Mouse (Mus musculus) midbrain, postnatal 0 days (tissue): ENCODE results near the gene Ppp4r4. TPM values are rescaled to one million over a fixed set of nuclear protein-coding genes. Genes with fewer than 3 reads are reported as not detected.

Experiments
- ATAC-seq: fragments of 200-750 bp; cut with Nextera tagmentation; 2 replicates; pipeline ENCODE4 v1.8.0; 2017; ENCODE audit warnings: moderate number of reproducible peaks, mild to moderate bottlenecking, moderate TSS enrichment, moderate library complexity; ENCODE audit not compliant: low FRiP score
- DNase-seq: peaks from one replicate; pipeline ENCODE4 v3.0.0-alpha.2; 2015; ENCODE audit warnings: low spot score
- H3K27ac ChIP-seq: fragments of 300-500 bp; sonication (generic); 2 replicates; pipeline ENCODE4 v1.5.1; 2014; ENCODE audit warnings: low read depth, mild to moderate bottlenecking, low read length, mixed read lengths
- H3K27me3 ChIP-seq: fragments of 300-500 bp; sonication (generic); 2 replicates; pipeline ENCODE4 v1.6.1; 2014; ENCODE audit warnings: low read length, control low read depth, mixed read lengths; ENCODE audit not compliant: insufficient read depth
- H3K36me3 ChIP-seq: fragments of 300-500 bp; sonication (generic); 2 replicates; pipeline ENCODE4 v1.6.1; 2014; ENCODE audit warnings: low read length, control low read depth, mixed read lengths; ENCODE audit not compliant: insufficient read depth
- H3K4me1 ChIP-seq: fragments of 300-500 bp; sonication (generic); 2 replicates; pipeline ENCODE4 v1.6.1; 2014; ENCODE audit warnings: mild to moderate bottlenecking, control low read depth, antibody characterized with exemption, low read length, mixed read lengths; ENCODE audit not compliant: insufficient read depth
- H3K4me2 ChIP-seq: fragments of 300-500 bp; sonication (generic); 2 replicates; pipeline ENCODE4 v1.6.1; 2014; ENCODE audit warnings: low read depth, mild to moderate bottlenecking, low read length, mixed read lengths; ENCODE audit not compliant: poor library complexity, severe bottlenecking
- H3K4me3 ChIP-seq: fragments of 300-500 bp; sonication (generic); 2 replicates; pipeline ENCODE4 v1.5.1; 2014; ENCODE audit warnings: low read depth, mild to moderate bottlenecking, low read length, moderate library complexity
- H3K9ac ChIP-seq: fragments of 300-500 bp; sonication (generic); replicated peaks from 2 replicates; pipeline ENCODE4 v1.6.1; 2014; ENCODE audit warnings: mild to moderate bottlenecking, low read length, moderate library complexity, mixed read lengths; ENCODE audit not compliant: poor library complexity, severe bottlenecking
- H3K9me3 ChIP-seq: fragments of 300-500 bp; sonication (generic); 2 replicates; pipeline ENCODE4 v1.6.1; 2016; ENCODE audit warnings: low read length, control low read depth
- CTCF ChIP-seq: IDR thresholded peaks from 2 replicates; pipeline ENCODE4 v1.5.1; 2016; ENCODE audit warnings: antibody characterized with exemption, mild to moderate bottlenecking
- WGBS: fragments of 180-500 bp; shearing (Covaris S2); extraction: QIAGEN DNeasy Blood & Tissue Kit; methylation state at CpG from one replicate; pipeline ENCODE4 v1.1.7; 2014; 5-methylcytosine and 5-hydroxymethylcytosine counted together
- polyA plus RNA-seq: library from polyadenylated mRNA; unstranded; fragments of >200 nt; fragmentation: Nextera tagmentation; extraction: Ambion mirVana; gene quantifications from 2 replicates; pipeline ENCODE4 v1.2.1, GENCODE M21; 2015
- total RNA-seq: library from RNA; depleted of rRNA; stranded (reverse); fragments of >200 nt; gene quantifications from 2 replicates; pipeline ENCODE4 v1.2.3, GENCODE M21; 2014

Gene Ppp4r4
- total and polyA plus RNA-seq, 2 experiments from 2014 or later, result 3.3 to 8.4 TPM

- no peak for TF ChIP-seq CTCF
- ATAC-seq (no peak), DNase-seq (no peak)
- Histone ChIP-seq H3K36me3 (no peaks in the 10 kb centered on the region), H3K9ac (no peak overlapping the region), H3K4me3 (no peak overlapping the region), H3K4me1 (no peaks in the 10 kb centered on the region), H3K27ac (no peak overlapping the region), H3K4me2 (no peak overlapping the region), H3K27me3 (no peaks in the 10 kb centered on the region), H3K9me3 (no peaks in the 10 kb centered on the region)
- 90% methylated on average over 3 of the region's 3 CpGs for WGBS
These were observed 27.7 kb upstream of the Ppp4r4 start for GRCm38 (mm10) chr12:103504402-103504801.

GRCm38 (mm10) chr12:103508346-103508745, 23.7 kb upstream of the Ppp4r4 start:
- 46% methylated on average over 4 of the region's 4 CpGs for WGBS
- H3K4me2 ChIP-seq, result no peak overlapping the region
- H3K27ac ChIP-seq, result no peak overlapping the region
- no peaks in the 10 kb centered on the region for H3K27me3 ChIP-seq
- DNase-seq (no peak), ATAC-seq (no peak)
- H3K36me3 ChIP-seq, result no peaks in the 10 kb centered on the region
- no peak for TF ChIP-seq CTCF
- no peak overlapping the region for H3K9ac ChIP-seq
- H3K4me1 ChIP-seq, result 0 out of 2 replicates have a peak, but pooled peaks cover 1% of the 10 kb centered on the region
- H3K9me3 ChIP-seq, result no peaks in the 10 kb centered on the region
- H3K4me3 ChIP-seq, result no peak overlapping the region

- no peaks in the 10 kb centered on the region for H3K9me3 ChIP-seq
- H3K4me3 ChIP-seq, result no peak overlapping the region
- no peak overlapping the region for H3K4me2 ChIP-seq
- no peaks in the 10 kb centered on the region for H3K27me3 ChIP-seq
- H3K36me3 ChIP-seq, result no peaks in the 10 kb centered on the region
- no peak for TF ChIP-seq CTCF
- no peak overlapping the region for H3K9ac ChIP-seq
- no peak overlapping the region for H3K27ac ChIP-seq
- WGBS, result 89% methylated on average over 8 of the region's 8 CpGs
- H3K4me1 ChIP-seq, result peaks cover 8% of the 10 kb centered on the region; the same call in 1 of the 2 replicates
- DNase-seq (no peak), ATAC-seq (no peak)
These were observed 22.2 kb upstream of the Ppp4r4 start for GRCm38 (mm10) chr12:103509893-103510292.

- H3K9me3 ChIP-seq, result no peaks in the 10 kb centered on the region
- TF ChIP-seq CTCF, result no peak
- H3K27me3 ChIP-seq, result no peaks in the 10 kb centered on the region
- H3K4me3 ChIP-seq, result no peak overlapping the region
- H3K9ac ChIP-seq, result no peak overlapping the region
- H3K4me2 ChIP-seq, result no peak overlapping the region
- no peak for DNase-seq
- H3K4me1 ChIP-seq, result peaks cover 8% of the 10 kb centered on the region; the same call in 1 of the 2 replicates
- no peak for ATAC-seq
- WGBS, result 49% methylated on average over 2 of the region's 2 CpGs
- H3K36me3 ChIP-seq, result no peaks in the 10 kb centered on the region
- H3K27ac ChIP-seq, result no peak overlapping the region
These were observed 20.5 kb upstream of the Ppp4r4 start for GRCm38 (mm10) chr12:103511586-103511985.

- H3K27ac ChIP-seq, result peak overlapping the region; percentile 43; the same call in 1 of the 2 replicates
- ATAC-seq (peak; percentile 38; the same call in 1 of the 2 replicates), DNase-seq (peak; percentile 59)
- TF ChIP-seq CTCF, result peak; percentile 8; the same call in 1 of the 2 replicates
- no peaks in the 10 kb centered on the region for H3K27me3 ChIP-seq
- H3K9ac ChIP-seq, result no peak overlapping the region
- whole genome bisulfite sequencing, result 82% methylated on average over 2 of the region's 2 CpGs
- H3K36me3 ChIP-seq, result no peaks in the 10 kb centered on the region
- no peak overlapping the region for H3K4me2 ChIP-seq
- no peaks in the 10 kb centered on the region for H3K9me3 ChIP-seq
- no peak overlapping the region for H3K4me3 ChIP-seq
- peaks cover 8% of the 10 kb centered on the region; the same call in 1 of the 2 replicates for H3K4me1 ChIP-seq
These were observed 19.0 kb upstream of the Ppp4r4 start for GRCm38 (mm10) chr12:103513039-103513438.

- 13% methylated on average over 4 of the region's 4 CpGs for WGBS
- Histone ChIP-seq H3K4me1 (peaks cover 8% of the 10 kb centered on the region; the same call in 1 of the 2 replicates), H3K36me3 (no peaks in the 10 kb centered on the region), H3K27ac (peak overlapping the region; percentile 43; the same call in 1 of the 2 replicates), H3K4me2 (no peak overlapping the region), H3K9ac (no peak overlapping the region), H3K9me3 (no peaks in the 10 kb centered on the region), H3K27me3 (no peaks in the 10 kb centered on the region), H3K4me3 (no peak overlapping the region)
- ATAC-seq (peak; percentile 93), DNase-seq (peak; percentile 82)
- TF ChIP-seq CTCF, result peak; percentile 53
These were observed 18.6 kb upstream of the Ppp4r4 start for GRCm38 (mm10) chr12:103513451-103513871.
